Mouse (Mus musculus) ovary, postnatal 14 days (tissue): ENCODE data around the gene C530008M17Rik.
A peak's percentile ranks its signal among the peaks of the same experiment; 100 is the strongest.
"Not testable (repeated sequence)": the region's sequence is repeated elsewhere in the genome, so short reads cannot be mapped to it uniquely, and the experiment has no call there.

Experiments used
- DNase-seq: peaks from one replicate; pipeline ENCODE4 v3.0.0; 2022; ENCODE audit warnings: low spot score

C530008M17Rik gene

DNA sequence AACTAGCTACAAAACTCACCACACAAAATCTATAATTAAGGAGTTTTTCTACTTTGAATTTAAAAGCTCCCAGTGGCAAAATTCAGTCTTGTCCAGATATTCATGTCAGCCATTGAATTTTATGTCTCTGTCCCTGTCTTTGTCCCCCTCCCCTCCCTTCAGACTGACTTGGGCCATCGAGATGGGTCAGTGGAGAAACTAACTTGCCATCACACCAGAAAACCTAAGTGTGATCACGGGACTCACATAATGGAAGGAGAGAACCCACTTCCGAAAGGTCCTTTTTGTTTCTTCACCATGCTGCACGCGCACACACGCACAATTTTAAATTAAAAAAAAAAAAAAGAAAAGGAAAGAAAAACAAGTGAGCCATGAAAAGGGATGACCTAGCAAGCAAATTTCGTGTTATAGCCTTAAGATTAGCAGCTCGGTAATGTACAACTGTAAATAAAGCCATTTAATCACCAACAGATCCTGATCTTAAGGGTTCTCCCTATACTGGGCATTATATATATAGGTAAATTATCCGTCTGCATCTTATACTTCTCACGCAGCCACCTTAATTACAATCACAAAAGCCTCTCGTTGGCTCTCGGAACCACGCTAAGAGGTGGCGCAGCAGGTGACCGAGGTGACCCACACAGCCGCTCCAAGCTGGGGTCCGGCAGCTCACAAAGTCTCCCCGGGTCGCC lies 248.5 kb downstream of the C530008M17Rik start:
- DNase-seq, result no peak

DNA sequence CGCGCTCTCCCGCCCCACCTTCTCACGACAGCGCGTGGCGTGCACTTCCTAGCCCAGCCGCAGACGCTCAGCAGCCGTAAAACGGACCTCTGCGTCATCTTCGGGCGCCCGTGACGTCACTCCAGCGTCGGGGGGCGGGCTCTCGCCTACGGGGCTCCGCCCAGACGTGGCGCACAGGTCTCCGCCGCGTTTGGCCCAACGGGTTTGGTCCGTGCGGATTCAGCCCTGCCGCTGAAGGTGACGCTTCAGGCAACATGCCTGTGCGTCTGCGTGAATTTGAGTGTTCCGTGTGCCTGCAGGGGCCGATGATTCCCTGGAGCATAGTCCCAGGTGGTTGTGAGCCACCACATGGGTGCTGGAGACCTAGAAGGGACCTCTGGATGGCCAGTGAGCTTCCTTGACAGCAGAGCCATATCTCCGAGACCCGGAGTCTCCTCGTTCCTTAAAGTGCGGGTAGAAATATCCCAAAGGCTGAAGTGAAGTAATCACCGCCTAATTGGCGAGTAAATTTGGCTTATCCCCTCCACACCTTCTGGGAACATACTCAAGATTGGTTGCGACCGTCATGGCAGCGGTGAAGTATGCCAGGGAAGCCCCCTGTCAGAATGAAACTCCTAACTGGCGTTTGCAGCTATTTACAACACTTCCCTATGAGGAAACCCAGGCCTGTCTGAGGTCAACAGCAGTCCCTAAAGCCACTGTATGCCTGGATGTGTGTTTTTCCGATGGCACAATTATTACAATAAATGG lies 249.3 kb downstream of the C530008M17Rik start, which contains the start of gene Aasdh:
Aasdh (minus strand) TSS at position 110 of the 750 bp plus-strand sequence.
- DNase-seq, result peak; percentile 98

DNA sequence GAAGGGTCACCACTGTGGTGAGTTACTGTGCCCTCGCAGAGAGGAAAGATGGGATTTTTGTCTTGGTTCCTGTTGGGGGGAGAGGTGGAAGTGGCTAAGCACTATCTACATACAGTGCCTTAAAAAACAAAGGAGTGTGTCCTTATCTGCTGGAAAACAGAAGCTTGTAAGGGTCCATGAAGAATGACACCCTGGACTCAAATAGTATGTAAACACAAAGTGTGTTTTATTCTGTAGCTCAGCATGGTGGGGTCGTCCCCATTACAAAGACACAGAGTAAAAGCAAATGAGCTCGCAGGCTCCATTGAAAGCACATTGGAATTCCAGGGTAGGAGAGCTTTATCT lies 249.8 kb downstream of the C530008M17Rik start:
- no peak for DNase-seq

DNA sequence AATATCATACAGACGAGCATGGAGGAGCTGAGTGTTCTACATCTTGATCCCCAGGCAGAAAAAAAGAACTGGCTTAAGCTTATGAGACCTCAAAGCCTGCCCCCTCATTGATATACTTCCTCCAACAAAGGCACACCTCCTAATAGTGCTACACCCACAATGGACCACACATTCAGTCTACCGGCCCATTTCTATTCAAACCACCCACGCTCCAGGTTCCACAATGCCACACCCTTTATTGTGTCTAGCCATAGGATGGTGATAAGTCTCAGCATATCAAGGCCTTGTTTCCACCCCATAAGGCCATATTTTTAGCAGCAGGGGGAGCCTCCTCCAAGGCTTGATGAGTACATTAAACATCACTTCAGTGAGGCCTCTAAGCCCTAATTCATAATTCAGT lies 254.5 kb downstream of the C530008M17Rik start:
- DNase-seq, result no peak

DNA sequence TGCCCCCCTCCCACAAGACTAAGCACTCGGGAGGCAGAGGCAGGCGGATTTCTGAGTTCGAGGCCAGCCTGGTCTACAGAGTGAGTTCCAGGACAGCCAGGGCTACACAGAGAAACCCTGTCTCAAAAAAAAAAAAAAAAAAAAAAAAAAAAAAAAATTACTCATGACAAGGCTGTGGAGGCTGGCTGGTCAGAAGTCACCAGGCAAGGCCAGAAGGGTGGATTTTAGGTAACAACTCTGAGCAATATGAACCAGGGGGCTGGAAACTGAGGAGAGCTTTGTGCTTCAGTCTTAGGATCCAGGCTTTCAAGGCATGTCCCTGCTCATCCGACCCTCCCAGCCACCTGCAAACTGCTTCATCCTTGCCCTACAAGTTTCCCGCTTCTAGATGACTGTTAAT lies 256.2 kb downstream of the C530008M17Rik start:
- DNase-seq, result not testable (repeated sequence)

DNA sequence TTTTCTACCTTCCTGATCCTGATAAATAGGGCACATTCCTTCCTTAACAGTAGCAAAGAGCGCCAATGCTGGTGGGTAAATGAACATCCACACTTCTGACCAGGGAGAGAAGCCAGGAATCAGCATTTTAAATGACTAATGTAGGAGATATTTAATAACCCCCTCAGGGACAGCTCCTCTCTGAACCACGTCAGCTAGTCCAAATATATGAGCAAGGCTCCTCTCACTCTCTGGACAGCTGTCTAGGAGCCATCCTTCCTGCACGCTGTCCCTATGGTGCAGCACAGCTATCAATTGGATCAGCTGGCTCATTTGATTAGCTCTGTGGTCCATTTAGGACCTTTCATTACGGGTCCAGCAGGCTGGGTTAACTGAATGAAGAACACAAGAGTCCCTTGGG lies 266.5 kb downstream of the C530008M17Rik start:
- DNase-seq, result no peak
